Mouse (Mus musculus): ENCODE results near the gene Vamp2. TPM values are rescaled to one million over a fixed set of nuclear protein-coding genes. Genes with fewer than 3 reads are reported as not detected.
A peak's percentile ranks its signal among the peaks of the same experiment; 100 is the strongest.
"Not testable (repeated sequence)": the region's sequence is repeated elsewhere in the genome, so short reads cannot be mapped to it uniquely, and the experiment has no call there.

Gene Vamp2
- polyA plus RNA-seq, 1 experiment from 2014 or later = 66.7 TPM

DNA sequence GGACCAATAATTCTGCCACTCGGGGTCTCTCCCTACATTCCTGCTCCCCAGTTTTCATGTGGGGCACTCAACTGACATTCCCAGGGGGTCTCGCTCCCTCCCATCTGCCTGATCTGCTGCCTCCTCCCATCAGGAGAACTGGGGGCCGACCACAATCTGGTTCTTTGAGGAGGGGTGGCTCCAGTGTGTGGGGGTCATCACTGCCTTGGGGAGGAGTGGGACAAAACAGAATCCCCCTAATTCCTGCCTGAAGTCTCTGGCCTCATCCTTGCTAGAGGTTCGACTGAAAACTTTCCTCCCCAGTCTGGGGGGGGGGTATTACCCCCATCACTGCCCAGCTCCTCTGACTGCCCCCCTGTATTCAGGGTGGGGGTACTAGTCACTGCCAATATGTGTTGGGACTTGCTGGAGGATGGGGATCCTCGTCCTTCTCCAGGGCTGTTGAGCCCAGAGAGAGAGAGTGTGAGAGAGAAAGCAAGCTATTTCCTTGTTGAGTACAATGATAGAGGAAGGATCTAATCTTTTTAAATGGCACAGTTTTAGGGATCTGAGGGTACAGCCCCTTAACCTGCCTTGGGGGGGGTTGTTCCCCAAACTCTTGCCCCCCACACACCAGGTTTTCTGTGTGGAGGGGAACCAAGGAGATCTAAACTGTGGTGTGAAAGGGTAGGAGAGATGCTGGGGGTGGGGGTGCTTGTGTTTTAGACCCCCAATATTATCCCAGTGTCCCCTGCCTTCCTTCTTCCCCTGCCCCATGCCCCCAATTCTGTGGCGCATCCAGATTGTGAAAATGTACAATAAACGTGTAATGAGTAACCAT lies 3.5 kb downstream of the Vamp2 start:
- Histone ChIP-seq H3K4me2 (ENCODE audit: low read length) (no peak overlapping the region), H3K27ac (peak overlapping the region; percentile 72), H3K9ac (ENCODE audit: low read depth, low read length) (no peak overlapping the region), H3K9me3 (replicated peaks; ENCODE audit: low read length) (no peaks in the 10 kb centered on the region), H3K27me3 (ENCODE audit: insufficient read depth, low read length) (no peaks in the 10 kb centered on the region), H3K4me3 (replicated peaks; ENCODE audit: low read depth, low read length) (no peak overlapping the region), H3K4me1 (replicated peaks; ENCODE audit: insufficient read depth, low read length) (peaks cover 12% of the 10 kb centered on the region), H3K36me3 (ENCODE audit: insufficient read depth, low read length) (peaks cover 15% of the 10 kb centered on the region; the same call in 1 of the 2 replicates)
- 59% methylated on average over 7 of the region's 7 CpGs for WGBS
- DNase-seq (ENCODE audit: low spot score) (no peak), ATAC-seq (replicated peaks; ENCODE audit: low FRiP score, low read depth) (no peak)
- no peak for TF ChIP-seq CTCF (IDR thresholded peaks at IDR 0.05; ENCODE audit: low read depth)

DNA sequence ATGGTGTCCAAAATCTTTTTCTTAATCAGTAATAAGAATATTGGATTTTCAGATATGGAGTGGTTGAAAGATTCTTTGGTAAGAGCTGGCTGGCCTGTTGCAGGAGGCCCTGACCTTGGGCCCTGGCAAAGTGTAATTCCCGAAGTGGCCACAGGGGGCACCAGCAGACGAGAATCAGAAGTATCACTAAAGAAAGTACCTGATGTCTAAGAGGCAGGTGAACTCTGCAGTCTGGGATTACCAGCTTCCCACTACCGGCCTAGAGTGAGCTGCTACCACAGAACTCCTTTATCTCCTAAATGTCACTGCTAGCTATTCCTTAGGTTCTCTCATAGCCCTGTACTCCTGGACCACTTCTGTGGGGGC lies 4.1 kb downstream of the Vamp2 start:
- no peak overlapping the region for H3K9ac ChIP-seq (ENCODE audit: low read depth, low read length)
- peak overlapping the region; percentile 72 for H3K27ac ChIP-seq
- WGBS = 4% methylated on average over 3 of the region's 3 CpGs
- H3K4me1 ChIP-seq (replicated peaks; ENCODE audit: insufficient read depth, low read length) = peaks cover 12% of the 10 kb centered on the region
- no peak overlapping the region for H3K4me3 ChIP-seq (replicated peaks; ENCODE audit: low read depth, low read length)
- no peaks in the 10 kb centered on the region for H3K9me3 ChIP-seq (replicated peaks; ENCODE audit: low read length)
- H3K36me3 ChIP-seq (ENCODE audit: insufficient read depth, low read length) = peaks cover 15% of the 10 kb centered on the region; the same call in 1 of the 2 replicates
- no peak overlapping the region for H3K4me2 ChIP-seq (ENCODE audit: low read length)
- DNase-seq (ENCODE audit: low spot score) (peak; percentile 85), ATAC-seq (replicated peaks; ENCODE audit: low FRiP score, low read depth) (no peak)
- no peaks in the 10 kb centered on the region for H3K27me3 ChIP-seq (ENCODE audit: insufficient read depth, low read length)
- peak; percentile 82 for TF ChIP-seq CTCF (IDR thresholded peaks at IDR 0.05; ENCODE audit: low read depth)

DNA sequence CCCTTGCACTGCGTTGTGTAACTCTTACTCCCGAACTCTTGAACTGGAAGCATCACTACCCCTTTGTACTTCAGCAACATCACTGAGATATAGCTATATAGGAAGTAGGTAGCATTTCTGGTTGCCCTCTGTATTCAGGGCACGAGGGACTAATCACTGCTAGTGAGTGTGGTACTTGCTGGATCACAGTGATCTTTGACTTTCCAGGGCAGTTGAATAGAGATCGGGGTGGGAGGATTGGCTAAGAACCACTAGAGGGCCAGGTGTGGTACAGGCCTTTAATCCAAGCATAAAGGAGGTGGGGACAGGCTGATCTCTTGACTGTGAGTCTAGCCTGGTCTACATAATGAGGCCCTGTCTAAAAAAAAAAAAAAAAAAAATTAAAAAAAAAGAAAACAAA lies 4.6 kb downstream of the Vamp2 start:
- Histone ChIP-seq H3K27ac (no peak overlapping the region), H3K36me3 (ENCODE audit: insufficient read depth, low read length) (peaks cover 15% of the 10 kb centered on the region; the same call in 1 of the 2 replicates), H3K9me3 (replicated peaks; ENCODE audit: low read length) (no peaks in the 10 kb centered on the region), H3K4me1 (replicated peaks; ENCODE audit: insufficient read depth, low read length) (peaks cover 16% of the 10 kb centered on the region), H3K9ac (ENCODE audit: low read depth, low read length) (no peak overlapping the region), H3K27me3 (ENCODE audit: insufficient read depth, low read length) (no peaks in the 10 kb centered on the region), H3K4me2 (ENCODE audit: low read length) (no peak overlapping the region), H3K4me3 (replicated peaks; ENCODE audit: low read depth, low read length) (no peak overlapping the region)
- no peak for ATAC-seq (replicated peaks; ENCODE audit: low FRiP score, low read depth)
- 82% methylated on average over 4 of the region's 4 CpGs for WGBS
- peak; percentile 55 for DNase-seq (ENCODE audit: low spot score)
- TF ChIP-seq CTCF (IDR thresholded peaks at IDR 0.05; ENCODE audit: low read depth) = peak; percentile 6; the same call in 1 of the 2 replicates

DNA sequence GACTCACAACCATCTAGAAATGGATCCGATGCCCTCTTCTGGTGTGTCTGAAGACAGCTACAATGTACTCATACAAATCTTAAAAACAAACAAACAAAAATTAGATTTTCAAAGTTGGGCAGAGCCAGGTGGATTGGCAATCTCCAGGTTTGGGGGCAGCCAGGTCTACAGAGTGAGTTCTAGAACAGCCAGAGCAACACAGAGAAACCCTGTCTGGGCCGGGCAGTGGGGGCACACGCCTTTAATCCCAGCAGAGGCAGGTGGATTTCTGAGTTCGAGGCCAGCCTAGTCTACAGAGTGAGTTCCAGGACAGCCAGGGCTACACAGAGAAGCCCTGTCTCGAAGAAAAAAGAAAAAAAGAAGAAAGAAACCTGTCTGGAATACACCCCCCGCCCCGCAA lies 5.6 kb downstream of the Vamp2 start:
- H3K4me3 ChIP-seq (replicated peaks; ENCODE audit: low read depth, low read length); DNase-seq (ENCODE audit: low spot score); ATAC-seq (replicated peaks; ENCODE audit: low FRiP score, low read depth); H3K4me2 ChIP-seq (ENCODE audit: low read length); H3K9me3 ChIP-seq (replicated peaks; ENCODE audit: low read length); H3K9ac ChIP-seq (ENCODE audit: low read depth, low read length); H3K27me3 ChIP-seq (ENCODE audit: insufficient read depth, low read length): not testable (repeated sequence)
- 84% methylated on average over 7 of the region's 7 CpGs for WGBS
- Histone ChIP-seq H3K36me3 (ENCODE audit: insufficient read depth, low read length) (peaks cover 15% of the 10 kb centered on the region; the same call in 1 of the 2 replicates), H3K4me1 (replicated peaks; ENCODE audit: insufficient read depth, low read length) (peaks cover 23% of the 10 kb centered on the region), H3K27ac (peak overlapping the region; percentile 90)
- TF ChIP-seq CTCF (IDR thresholded peaks at IDR 0.05; ENCODE audit: low read depth) = 0 out of 2 replicates have a peak, but pooled peaks have one; percentile 24

DNA sequence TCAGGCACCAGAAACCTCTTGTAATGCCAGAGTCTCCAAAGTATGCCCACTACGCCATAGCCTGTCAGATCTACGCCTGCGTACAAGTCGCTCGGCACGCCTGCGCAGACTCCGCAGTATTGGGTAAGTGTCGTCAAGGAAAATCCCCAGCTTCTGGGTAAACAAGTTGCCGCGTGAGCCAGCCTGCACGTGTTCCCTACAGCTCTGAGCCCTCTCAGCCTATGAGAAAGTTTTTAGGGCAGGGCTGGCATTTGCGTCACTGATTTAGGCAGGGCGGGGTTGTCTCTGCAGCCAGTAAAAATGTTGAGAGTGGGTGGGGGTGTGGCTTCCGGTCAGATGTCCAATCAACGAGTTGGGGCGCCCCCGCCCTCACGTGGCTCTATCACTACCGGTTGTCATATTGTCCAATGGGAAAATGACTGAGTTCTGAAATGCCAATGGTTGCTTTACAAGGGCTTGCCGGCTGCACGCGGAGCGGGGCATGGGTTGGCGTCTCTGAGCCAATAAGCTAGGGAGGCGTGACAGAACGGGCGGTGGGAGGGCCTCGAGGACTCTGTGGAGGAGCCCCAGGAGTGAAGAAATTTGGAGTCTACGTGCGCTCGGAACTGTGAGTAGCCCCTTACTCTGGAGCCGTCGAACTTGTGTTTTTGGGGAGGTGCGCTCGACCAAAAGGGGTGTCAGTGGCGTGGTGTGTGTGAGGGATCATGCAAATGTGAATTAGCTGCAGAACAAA lies 6.6 kb downstream of the Vamp2 start, which contains the start of gene Per1:
Gene Per1, plus strand, starts transcription at position 521 of the 733 bp plus-strand sequence.
- Histone ChIP-seq H3K4me3 (replicated peaks; ENCODE audit: low read depth, low read length) (peak within 1 kb of the TSS; percentile 58), H3K36me3 (ENCODE audit: insufficient read depth, low read length) (peaks cover 15% of the 10 kb centered on the region; the same call in 1 of the 2 replicates), H3K4me2 (ENCODE audit: low read length) (peak within 1 kb of the TSS; percentile 59), H3K9ac (ENCODE audit: low read depth, low read length) (peak within 1 kb of the TSS; percentile 84), H3K9me3 (replicated peaks; ENCODE audit: low read length) (no peaks in the 10 kb centered on the region), H3K27me3 (ENCODE audit: insufficient read depth, low read length) (no peaks in the 10 kb centered on the region), H3K4me1 (replicated peaks; ENCODE audit: insufficient read depth, low read length) (peaks cover 16% of the 10 kb centered on the region), H3K27ac (peak within 1 kb of the TSS; percentile 98)
- TF ChIP-seq CTCF (IDR thresholded peaks at IDR 0.05; ENCODE audit: low read depth) = 0 out of 2 replicates have a peak, but pooled peaks have one; percentile 4
- under 1% methylated on average over 37 of the region's 37 CpGs for WGBS
- ATAC-seq (replicated peaks; ENCODE audit: low FRiP score, low read depth) = peak; percentile 88
- DNase-seq (ENCODE audit: low spot score) = peak; percentile 100

Data from kidney, postnatal 0 days (tissue).